Mouse (Mus musculus): ENCODE results near the gene Fbxw20. TPM values are rescaled to one million over a fixed set of nuclear protein-coding genes. Genes with fewer than 3 reads are reported as not detected.

Fbxw20 gene
- total RNA-seq (2023) = not detected

DNA sequence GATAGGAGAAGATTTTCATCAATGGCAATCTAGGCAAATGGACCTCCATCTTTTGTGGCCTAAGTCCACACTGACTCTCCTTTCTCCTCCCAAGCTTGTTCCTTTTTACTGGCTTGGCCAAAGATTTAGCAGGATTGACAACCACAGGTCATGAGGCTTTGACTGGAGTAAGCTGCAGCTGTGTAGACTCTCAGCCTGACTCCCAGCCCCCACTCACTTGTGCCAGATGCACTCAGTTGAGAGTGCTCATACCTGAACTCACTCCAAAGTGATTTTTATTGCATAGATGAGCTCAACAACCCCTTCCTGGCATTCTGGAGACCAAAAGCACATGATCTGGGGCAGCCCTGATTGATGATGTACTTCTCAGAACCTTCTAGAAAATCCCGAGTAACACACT is at the start of gene Fbxw20:
Fbxw20 (minus strand) TSS at position 101 of the 400 bp plus-strand sequence.

DNA sequence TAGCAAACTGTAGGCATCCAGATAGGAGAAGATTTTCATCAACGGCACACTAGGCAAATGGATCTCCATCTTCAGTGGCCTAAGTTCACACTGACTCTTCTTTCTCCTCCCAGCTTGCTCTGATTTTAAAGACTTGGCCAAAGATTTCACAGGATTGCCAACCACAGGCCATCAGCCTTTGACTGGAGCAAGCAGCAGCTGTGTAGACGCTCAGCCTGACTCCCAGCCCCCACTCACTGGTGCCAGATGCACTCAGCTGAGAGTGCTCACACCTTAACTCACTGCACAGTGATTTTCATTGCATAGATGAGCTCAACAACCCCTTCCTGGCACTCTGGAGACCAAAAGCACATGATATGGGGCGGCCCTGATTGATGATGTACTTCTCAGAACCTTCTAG is 38.7 kb downstream of the Fbxw20 start, which contains the start of gene Fbxw13:
Fbxw13 (minus strand) TSS at position 101 of the 400 bp plus-strand sequence.

Other genes with a start within 250 kb of the Fbxw20 start
- gene Ucn2, start 248.7 kb downstream of the Fbxw20 start, total RNA-seq (2023) = not detected
- 13.6 TPM for gene Pfkfb4, start 243.0 kb downstream of the Fbxw20 start, total RNA-seq (2023)
- gene Shisa5, start 196.2 kb downstream of the Fbxw20 start, total RNA-seq (2023) = 2,542 TPM
- 17.6 TPM for gene Trex1, start 175.0 kb downstream of the Fbxw20 start, total RNA-seq (2023)
- 30.3 TPM for gene Atrip, start 160.6 kb downstream of the Fbxw20 start, total RNA-seq (2023)
- 5.5 TPM for gene Ccdc51, start 152.3 kb downstream of the Fbxw20 start, total RNA-seq (2023)
- gene Tma7, start 152.2 kb downstream of the Fbxw20 start, total RNA-seq (2023) = 299 TPM
- 2.9 TPM for gene Plxnb1, start 139.4 kb downstream of the Fbxw20 start, total RNA-seq (2023)
- gene Fbxw21, start 72.7 kb downstream of the Fbxw20 start, total RNA-seq (2023) = not detected
- not detected for gene Fbxw13, start 38.8 kb downstream of the Fbxw20 start, total RNA-seq (2023)
- gene Fbxw14, start 52.9 kb upstream of the Fbxw20 start, total RNA-seq (2023) = not detected
- not detected for gene Fbxw28, start 104.9 kb upstream of the Fbxw20 start, total RNA-seq (2023)
- gene Fbxw22, start 169.5 kb upstream of the Fbxw20 start, total RNA-seq (2023) = not detected
- not detected for gene Fbxw16, start 214.4 kb upstream of the Fbxw20 start, total RNA-seq (2023)

Measured in CD4-positive naive resting alpha-beta T cell, adult 76 days (primary cell).